Mouse (Mus musculus) erythroblast, embryonic 14.5 days (primary cell): ENCODE measurements at regions not wholly inside any gene's neighbourhood (a gene's known extent, or its start where the extent isn't known, plus 50 kb on each side); places are given as distances from the start of the nearest gene placed in this dataset.

Experiments
- GATA1 ChIP-seq: IDR thresholded peaks from 2 replicates; pipeline ENCODE4 v1.6.1; 2012; ENCODE audit warnings: low read length, inconsistent platforms, mixed read lengths
- TAL1 ChIP-seq: IDR thresholded peaks from 3 replicates; pipeline ENCODE4 v1.6.1; 2012; ENCODE audit warnings: low read length, inconsistent platforms, mixed read lengths

DNA sequence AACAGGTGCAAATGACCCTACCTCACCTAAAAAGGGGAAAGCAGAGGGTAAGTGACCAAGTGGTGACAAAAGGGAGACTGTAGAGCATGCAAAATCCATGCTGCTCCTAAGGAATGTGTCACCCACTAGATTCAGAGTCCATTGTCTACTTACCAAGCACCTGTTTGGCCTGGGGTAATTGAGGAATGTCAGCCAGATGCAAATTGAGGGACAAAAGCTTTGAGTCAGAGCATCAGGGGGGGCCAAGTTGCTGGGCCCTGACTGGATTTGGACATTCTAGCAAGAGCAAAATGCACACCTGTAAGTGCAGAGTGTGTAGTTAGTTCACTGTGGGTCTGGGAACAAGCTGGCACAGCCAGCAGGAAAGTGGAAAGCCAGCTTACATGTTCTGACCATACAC lies 2783.6 kb downstream of the Gm37988 start:
- TF ChIP-seq GATA1 (no peak), TAL1 (no peak)
